Mouse (Mus musculus): ENCODE results near the gene Mia3.

- no peak for TF ChIP-seq POLR2A (IDR thresholded peaks at IDR 0.05; ENCODE audit: borderline replicate concordance, extremely low read depth, insufficient read depth, insufficient read length, poor library complexity, severe bottlenecking)
- TF ChIP-seq CTCF (IDR thresholded peaks at IDR 0.05; ENCODE audit: borderline replicate concordance, extremely low read depth, insufficient read depth, insufficient read length), result no peak
Measured at GRCm38 (mm10) chr1:183374728-183375127, 5.4 kb upstream of the Mia3 start.
